Mouse (Mus musculus): Measurements from ENCODE around the gene Vti1a.

Gene Vti1a

GRCm38 (mm10) chr19:55588948-55589896, 273.1 kb downstream of the Vti1a start:
- DNase-seq (ENCODE audit: low spot score): no peak

DNA sequence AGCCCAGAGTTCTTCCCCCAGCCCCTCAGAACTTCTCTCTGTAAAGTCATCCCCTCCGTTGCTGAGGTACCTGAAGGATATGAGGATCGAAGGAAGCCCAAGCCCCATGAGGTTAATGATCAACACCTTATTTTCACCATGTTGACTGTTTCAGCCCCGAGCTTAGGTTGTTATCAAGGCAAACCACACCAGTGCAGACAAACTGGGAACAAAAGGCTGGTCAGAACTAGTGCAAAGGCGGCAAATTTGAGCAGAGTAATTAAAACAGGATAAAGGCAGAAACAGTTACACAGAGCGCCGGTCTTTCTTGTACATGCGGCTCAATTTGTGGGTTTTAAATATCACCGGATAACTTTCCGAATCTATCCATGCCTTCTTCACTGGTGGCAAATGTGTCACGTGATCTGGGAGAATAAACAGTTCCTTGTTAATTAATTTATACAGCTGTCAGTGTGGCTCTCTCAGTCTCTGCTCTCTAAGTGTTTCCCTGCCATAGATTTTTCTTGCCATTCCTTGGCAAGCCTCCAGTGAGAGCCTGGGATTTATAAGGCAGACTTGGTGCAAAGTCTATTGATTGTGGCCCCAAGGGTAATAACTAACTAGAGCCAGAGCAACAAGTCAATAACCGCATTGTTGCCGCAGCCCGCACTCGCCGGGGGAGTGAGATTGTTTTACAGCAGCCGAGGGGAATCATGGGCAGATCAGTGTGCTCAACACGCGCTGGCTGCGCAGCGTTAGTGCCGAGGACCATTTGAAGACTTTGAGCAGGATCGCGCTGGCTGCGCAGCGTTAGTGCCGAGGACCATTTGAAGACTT, 277.0 kb downstream of the Vti1a start:
- no peak for DNase-seq (ENCODE audit: low spot score)

DNA sequence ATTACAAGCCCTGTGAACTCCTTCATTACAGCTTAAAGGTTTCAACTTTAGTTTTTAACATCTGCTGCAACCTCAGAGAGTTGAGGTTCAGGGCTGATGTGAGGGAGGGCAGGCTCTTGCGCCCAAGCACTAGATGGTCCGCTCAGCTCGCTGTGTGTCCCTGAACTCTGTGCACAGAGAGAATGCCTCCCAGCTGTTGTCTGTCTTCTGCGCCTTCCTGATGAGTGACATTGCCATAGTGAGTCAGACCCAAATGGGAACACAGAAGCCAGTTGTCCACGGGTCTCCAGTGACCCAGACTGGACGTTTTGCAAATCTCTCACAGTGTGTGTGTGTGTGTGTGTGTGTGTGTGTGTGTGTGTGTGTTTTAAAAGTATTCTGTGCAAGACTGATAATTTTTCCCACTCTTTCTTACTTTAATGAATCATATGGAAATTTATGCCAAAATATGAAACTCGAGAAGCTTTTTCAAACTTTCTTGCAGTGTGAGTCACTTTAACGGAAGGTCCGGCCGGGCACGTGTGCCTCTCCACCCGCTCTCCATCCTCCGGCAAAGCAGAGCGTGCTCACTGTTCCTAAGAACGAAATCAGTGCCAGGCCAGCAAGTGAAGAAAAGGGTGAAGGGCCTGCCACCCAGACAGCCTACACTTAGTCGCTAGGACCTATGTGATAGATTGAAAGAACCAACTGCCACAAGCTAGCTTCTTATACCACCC, 277.8 kb downstream of the Vti1a start:
- DNase-seq (ENCODE audit: low spot score): no peak

DNA sequence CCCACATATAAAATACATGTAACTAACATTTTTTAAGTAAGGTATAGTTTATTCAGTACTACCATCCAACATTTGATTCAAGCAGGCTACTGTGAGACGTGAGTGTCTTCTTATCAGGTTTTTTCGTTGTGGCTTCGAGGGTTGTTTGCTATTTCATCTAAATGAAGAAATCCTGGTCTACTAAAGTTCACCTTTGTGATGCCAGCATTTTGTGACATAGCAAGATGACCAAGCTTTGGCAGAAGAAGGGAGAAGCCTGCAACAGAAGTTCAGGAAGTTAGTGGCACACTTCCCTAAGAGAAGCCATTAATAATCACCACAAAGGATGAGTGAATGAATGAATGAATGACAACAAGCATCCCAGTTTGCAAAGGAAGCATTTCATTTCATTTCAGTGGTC, 278.4 kb downstream of the Vti1a start:
- DNase-seq (ENCODE audit: low spot score): no peak

DNA sequence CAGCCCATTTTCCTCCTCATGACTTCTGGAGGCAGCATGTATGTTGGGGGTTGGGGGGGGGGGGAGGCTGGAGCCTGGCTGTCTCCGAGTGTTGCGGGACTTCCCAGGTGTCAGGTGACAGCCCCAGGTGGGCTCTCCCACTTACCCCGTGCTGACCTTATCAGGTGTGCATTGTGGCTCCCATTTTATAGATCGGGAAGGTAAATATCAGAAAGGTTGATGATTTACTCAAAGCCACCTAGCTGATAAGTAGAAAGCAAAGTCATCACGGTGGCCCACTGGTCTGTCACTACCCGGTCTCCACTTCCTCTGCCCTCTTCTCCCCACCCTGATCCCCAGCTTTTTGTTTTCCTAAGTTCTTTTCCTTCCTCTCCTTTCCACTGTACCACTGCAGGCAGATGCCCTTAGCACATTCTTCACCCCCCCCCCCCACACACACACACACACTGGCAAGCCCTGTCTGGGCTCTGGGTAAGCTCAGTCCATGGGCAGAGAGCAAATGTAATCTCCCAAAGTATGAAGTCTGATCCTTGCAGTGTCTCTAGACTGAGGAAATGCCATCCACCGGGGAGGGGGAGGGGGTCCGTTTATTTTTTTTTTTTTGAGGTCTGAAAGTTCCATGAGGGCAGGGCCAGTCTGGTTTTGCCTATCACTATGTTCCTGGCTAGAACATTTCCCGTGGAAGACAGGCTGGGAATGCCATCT, 280.0 kb downstream of the Vti1a start:
- DNase-seq (ENCODE audit: low spot score): no peak

GRCm38 (mm10) chr19:55596804-55597203, 280.7 kb downstream of the Vti1a start:
- DNase-seq (ENCODE audit: low spot score): no peak

DNA sequence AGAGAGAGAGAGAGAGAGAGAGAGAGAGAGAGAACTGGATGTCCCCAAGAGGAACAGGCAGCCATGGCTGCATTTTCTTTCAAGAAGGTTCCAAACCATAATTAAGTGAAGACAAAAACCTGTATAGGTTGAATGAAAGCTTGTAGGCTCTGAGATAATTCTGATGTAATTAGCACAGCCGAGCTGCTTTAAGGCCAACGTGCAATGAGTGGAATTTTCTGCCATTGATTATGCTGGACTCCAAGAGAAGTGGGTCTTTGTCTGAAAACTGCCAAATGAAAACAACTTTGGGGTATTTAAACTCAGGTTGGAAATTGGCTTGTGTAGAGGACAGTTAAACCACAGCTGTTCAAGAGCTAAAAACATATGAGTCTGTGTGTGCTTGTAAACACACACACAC, 281.2 kb downstream of the Vti1a start:
- DNase-seq (ENCODE audit: low spot score): no peak

GRCm38 (mm10) chr19:55597951-55598350, 281.9 kb downstream of the Vti1a start:
- DNase-seq (ENCODE audit: low spot score): no peak

GRCm38 (mm10) chr19:55599124-55599523, 283.0 kb downstream of the Vti1a start:
- no peak for DNase-seq (ENCODE audit: low spot score)

- DNase-seq (ENCODE audit: low spot score): no peak
Observed at GRCm38 (mm10) chr19:55607725-55608124, 291.6 kb downstream of the Vti1a start.

- no peak for DNase-seq (ENCODE audit: low spot score)
Observed at GRCm38 (mm10) chr19:55608858-55609375, 292.8 kb downstream of the Vti1a start.

- no peak for DNase-seq (ENCODE audit: low spot score)
Observed at GRCm38 (mm10) chr19:55609806-55610205, 293.7 kb downstream of the Vti1a start.

DNA sequence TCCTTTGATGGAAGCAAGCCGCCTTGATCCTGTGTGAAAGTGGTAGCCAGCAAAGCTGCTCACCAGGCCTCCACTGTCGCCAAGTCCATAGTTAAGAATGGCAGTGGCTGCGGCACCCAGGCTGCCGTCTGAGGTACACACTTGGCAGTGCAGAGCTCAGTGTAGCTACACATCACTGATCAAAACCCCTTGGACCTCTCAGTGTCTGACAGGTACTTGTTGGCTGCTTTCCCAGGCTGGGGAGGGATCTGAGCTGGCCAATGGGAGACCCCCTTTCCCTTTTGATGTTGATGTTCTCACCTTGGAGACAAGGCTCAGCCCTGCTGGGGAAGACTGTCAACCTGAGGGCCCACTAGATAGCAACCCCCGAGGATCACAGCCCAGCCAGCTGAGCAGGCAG, 299.6 kb downstream of the Vti1a start:
- peak; percentile 33 for DNase-seq (ENCODE audit: low spot score)

DNA sequence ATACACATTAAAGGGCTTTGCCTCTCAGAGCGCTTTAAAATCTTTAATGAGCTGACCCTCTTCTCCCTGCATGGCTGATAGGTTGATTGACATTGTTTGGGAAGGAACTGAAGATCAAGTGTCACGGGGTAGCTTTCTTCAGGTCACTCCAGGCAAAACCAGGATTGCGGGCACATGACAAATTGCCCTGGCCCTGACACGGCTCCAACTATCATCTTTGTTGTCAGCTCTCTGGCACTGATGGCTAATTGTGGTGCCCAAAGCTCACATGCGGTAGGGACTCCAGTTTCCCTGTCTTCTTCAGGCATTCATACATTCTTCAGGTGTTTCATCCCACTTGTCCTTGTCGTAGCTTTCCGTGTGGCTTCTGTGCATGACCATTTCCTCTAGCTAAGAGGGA, 300.2 kb downstream of the Vti1a start:
- no peak for DNase-seq (ENCODE audit: low spot score)

DNA sequence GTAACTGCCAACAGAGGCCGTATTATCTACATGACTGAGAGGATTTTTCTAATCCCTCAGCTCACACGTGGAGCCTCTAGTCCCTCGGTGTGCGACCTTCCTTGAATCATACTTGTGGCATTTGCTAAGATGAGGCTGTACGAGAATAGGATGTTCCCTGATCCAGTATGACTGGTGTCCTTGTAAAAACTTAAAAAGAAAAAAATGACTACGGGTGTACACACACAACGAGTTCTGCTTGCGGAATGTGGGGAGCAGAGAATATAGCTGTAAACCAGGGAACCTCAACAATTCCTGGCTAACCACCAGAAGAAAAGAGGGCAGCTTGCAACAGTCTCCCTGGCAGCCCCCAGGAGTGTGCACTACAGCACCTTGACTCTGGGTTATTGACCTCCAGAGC, 300.8 kb downstream of the Vti1a start:
- DNase-seq (ENCODE audit: low spot score): no peak

- DNase-seq (ENCODE audit: low spot score): no peak
Observed at GRCm38 (mm10) chr19:55618546-55618945, 302.5 kb downstream of the Vti1a start.

DNA sequence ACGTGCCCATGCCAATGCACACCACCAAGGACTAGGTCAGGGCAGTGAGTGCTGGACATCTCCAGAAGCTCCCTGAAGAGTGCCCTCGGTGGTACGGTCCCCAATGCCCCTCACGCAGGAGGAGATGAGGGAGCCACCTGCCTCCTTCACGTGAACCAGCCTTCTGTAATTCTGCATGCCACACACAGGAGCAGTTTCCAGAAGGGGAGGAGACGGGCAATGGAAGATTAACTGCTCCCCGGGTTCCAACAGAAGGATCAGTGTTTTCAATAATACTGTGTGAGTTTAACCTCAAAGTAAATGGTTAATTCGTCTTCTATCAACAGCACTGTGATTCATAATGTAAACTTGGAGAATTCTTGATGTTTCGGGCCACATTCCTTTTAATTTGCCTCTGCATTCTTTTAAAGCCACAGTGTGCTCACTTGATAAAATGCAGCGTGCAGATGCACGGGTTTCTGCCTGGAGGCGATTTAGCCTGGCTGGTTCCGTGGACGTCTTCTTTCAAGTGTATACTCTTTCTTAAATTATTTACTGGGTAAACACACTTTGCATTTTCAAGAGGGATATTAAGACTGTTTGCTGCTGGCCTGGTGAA, 304.4 kb downstream of the Vti1a start:
- no peak for DNase-seq (ENCODE audit: low spot score)

GRCm38 (mm10) chr19:55621011-55621625, 305.0 kb downstream of the Vti1a start:
- no peak for DNase-seq (ENCODE audit: low spot score)

GRCm38 (mm10) chr19:55622821-55623220, 306.7 kb downstream of the Vti1a start:
- no peak for DNase-seq (ENCODE audit: low spot score)

- no peak for DNase-seq (ENCODE audit: low spot score)
Observed at GRCm38 (mm10) chr19:55623605-55624004, 307.5 kb downstream of the Vti1a start.

DNA sequence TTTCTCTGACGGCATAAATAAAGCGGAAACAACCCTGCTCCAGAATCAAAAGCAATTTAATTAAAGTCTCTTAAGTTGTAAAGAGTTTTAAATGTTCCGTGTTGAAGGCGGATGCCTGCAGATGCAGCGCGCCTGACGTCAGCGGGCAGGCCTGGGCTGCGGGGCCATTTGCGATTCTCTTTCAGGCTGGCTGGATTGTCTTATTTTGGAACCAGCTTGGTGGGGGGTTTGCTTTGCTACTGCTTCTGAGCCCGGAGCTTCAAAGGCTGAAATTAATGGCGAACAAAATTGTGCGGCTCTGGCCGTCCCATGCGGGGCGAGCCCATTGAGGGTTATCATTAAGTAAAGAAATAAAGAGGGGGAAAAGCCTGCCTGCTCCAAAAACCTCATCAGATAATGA, 310.4 kb downstream of the Vti1a start:
- no peak for DNase-seq (ENCODE audit: low spot score)

Measured in testis, postnatal 14 days (tissue).